Mouse (Mus musculus) urinary bladder, postnatal 25 days (tissue): Measurements from ENCODE around the gene Gm9733.
"Not testable (repeated sequence)": the region's sequence is repeated elsewhere in the genome, so short reads cannot be mapped to it uniquely, and the experiment has no call there.

ENCODE experiments used
- DNase-seq: peaks from one replicate; pipeline ENCODE4 v3.0.0; 2022; ENCODE audit warnings: low spot score

Gm9733 gene

GRCm38 (mm10) chr3:15332063-15332462 lies at the start of gene Gm9733:
Gm9733 (minus strand) TSS chr3:15332302.
- DNase-seq: no peak

- DNase-seq: not testable (repeated sequence)
Measured at GRCm38 (mm10) chr3:15355690-15356089, 23.6 kb upstream of the Gm9733 start.

- not testable (repeated sequence) for DNase-seq
Measured at GRCm38 (mm10) chr3:15350318-15350717, 18.2 kb upstream of the Gm9733 start.

GRCm38 (mm10) chr3:15345606-15346005 lies 13.5 kb upstream of the Gm9733 start:
- DNase-seq: not testable (repeated sequence)

GRCm38 (mm10) chr3:15340287-15340686 lies 8.2 kb upstream of the Gm9733 start:
- no peak for DNase-seq

- no peak for DNase-seq
Measured at GRCm38 (mm10) chr3:15334182-15334581, 2.1 kb upstream of the Gm9733 start.

- DNase-seq: no peak
Measured at GRCm38 (mm10) chr3:15331545-15331944, 557 bp downstream of the Gm9733 start.

- DNase-seq: no peak
Measured at GRCm38 (mm10) chr3:15329549-15329948, 2.6 kb downstream of the Gm9733 start.

- DNase-seq: no peak
Measured at GRCm38 (mm10) chr3:15284424-15285328, 47.4 kb downstream of the Gm9733 start.

GRCm38 (mm10) chr3:15275899-15276526 lies 56.1 kb downstream of the Gm9733 start:
- DNase-seq: no peak

- DNase-seq: no peak
Measured at GRCm38 (mm10) chr3:15264450-15264849, 67.7 kb downstream of the Gm9733 start.

GRCm38 (mm10) chr3:15255726-15256125 lies 76.4 kb downstream of the Gm9733 start:
- no peak for DNase-seq
